Mouse (Mus musculus) small intestine, adult 2 months (tissue): ENCODE data around the gene Traf3ip1. TPM values are rescaled to one million over a fixed set of nuclear protein-coding genes. Genes with fewer than 3 reads are reported as not detected.

Experiments used
- H3K27ac ChIP-seq: fragments of 200-500 bp; 2 replicates; pipeline ENCODE4 v1.5.1; 2012; ENCODE audit warnings: low read depth, low read length, control low read depth, inconsistent platforms; ENCODE audit not compliant: insufficient read depth
- H3K27me3 ChIP-seq: fragments of 200-500 bp; 2 replicates; pipeline ENCODE4 v1.6.1; 2012; ENCODE audit warnings: mild to moderate bottlenecking, moderate library complexity, low read length, inconsistent platforms; ENCODE audit not compliant: control insufficient read depth, insufficient read depth
- H3K36me3 ChIP-seq: fragments of 200-500 bp; 2 replicates; pipeline ENCODE4 v1.6.1; 2012; ENCODE audit warnings: mild to moderate bottlenecking, low read length, control low read depth, inconsistent platforms; ENCODE audit not compliant: control insufficient read depth, insufficient read depth
- H3K4me1 ChIP-seq: fragments of 200-500 bp; 2 replicates; pipeline ENCODE4 v1.6.1; 2012; ENCODE audit warnings: low read length, inconsistent platforms, mixed read lengths; ENCODE audit not compliant: control insufficient read depth, insufficient read depth, insufficient read length
- H3K4me3 ChIP-seq: fragments of 200-500 bp; 2 replicates; pipeline ENCODE4 v1.5.1; 2012; ENCODE audit warnings: low read depth, mild to moderate bottlenecking, control low read depth, inconsistent platforms, low read length, moderate library complexity
- CTCF ChIP-seq: fragments of 200-500 bp; IDR thresholded peaks from 2 replicates; pipeline ENCODE4 v1.5.1; 2012; ENCODE audit warnings: low read depth, mild to moderate bottlenecking, control low read depth, inconsistent platforms, low read length, moderate library complexity, mixed read lengths; ENCODE audit not compliant: insufficient replicate concordance, insufficient read length; ENCODE audit errors: extremely low read depth
- POLR2A ChIP-seq: fragments of 200-500 bp; IDR thresholded peaks from 2 replicates; pipeline ENCODE4 v1.6.1; 2012; ENCODE audit warnings: low read depth, mild to moderate bottlenecking, control low read depth, inconsistent platforms, low read length, moderate library complexity
- WGBS: fragments of 180-500 bp; shearing (Covaris S2); methylation state at CpG from one replicate; pipeline ENCODE4 v1.1.7; 2018; 5-methylcytosine and 5-hydroxymethylcytosine counted together
- polyA plus RNA-seq: library from polyadenylated mRNA; depleted of rRNA; stranded (reverse); fragments of >200 nt; gene quantifications from 2 replicates; pipeline ENCODE4 v1.2.3, GENCODE M21; 2012

Gene Traf3ip1
- polyA plus RNA-seq, 1 experiment, result 3.7 TPM

DNA sequence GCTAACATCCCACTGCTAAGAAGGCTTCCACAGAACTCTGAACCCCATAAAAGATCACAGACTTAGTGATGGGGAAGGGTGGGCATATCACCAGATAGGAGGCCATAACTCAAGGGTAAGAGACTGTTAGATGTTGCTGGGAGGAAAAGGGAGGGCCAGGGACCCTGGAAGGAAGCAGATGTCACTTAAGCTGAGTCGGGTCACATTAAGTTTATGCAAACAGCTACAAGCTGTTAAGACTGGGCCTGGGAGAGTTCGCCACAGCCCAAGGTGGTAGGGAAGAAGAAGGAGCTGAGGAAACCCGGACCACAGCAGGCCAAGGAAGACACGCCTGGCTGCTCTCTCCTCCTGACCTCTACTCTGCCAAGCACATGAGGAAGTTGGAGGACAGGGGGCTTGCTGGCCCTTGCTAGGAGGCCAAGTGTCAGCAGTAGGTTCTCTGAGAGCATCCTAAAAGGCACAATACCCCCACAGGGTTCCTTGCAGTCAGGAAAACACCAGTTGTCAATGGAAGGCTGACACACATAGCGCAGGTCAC lies 42.8 kb upstream of the Traf3ip1 start:
- peaks cover 57% of the 10 kb centered on the region for H3K4me1 ChIP-seq
- H3K36me3 ChIP-seq, result peaks cover 28% of the 10 kb centered on the region
- no peak for TF ChIP-seq POLR2A
- TF ChIP-seq CTCF, result no peak
- no peaks in the 10 kb centered on the region for H3K27me3 ChIP-seq
- 51% methylated on average over 5 of the region's 5 CpGs for WGBS
- no peak overlapping the region for H3K27ac ChIP-seq
- no peak overlapping the region for H3K4me3 ChIP-seq

DNA sequence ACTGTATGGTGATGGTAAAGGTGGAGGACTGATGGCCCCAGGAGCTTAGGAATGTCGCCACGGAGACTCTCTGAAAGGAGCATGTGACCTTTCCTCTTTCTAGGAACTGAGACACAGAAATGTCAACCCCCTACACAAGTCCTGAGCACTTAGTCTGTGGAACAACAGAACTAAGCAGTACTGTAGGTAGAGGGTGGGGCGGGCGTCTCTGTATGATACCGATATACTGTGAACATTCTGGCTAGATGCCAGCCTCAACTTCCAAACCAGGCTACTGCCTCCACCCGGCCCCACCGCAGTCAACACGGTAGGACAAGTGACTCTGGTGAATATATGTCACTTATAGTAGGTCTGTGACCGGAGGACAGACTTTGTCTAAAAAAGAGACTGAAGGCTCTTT lies 40.5 kb upstream of the Traf3ip1 start:
- 24% methylated on average over 9 of the region's 9 CpGs for WGBS
- H3K4me1 ChIP-seq, result peaks cover 59% of the 10 kb centered on the region
- no peak overlapping the region for H3K4me3 ChIP-seq
- H3K27me3 ChIP-seq, result no peaks in the 10 kb centered on the region
- H3K36me3 ChIP-seq, result peaks cover 10% of the 10 kb centered on the region
- peak overlapping the region; percentile 100 for H3K27ac ChIP-seq
- TF ChIP-seq POLR2A, result no peak
- no peak for TF ChIP-seq CTCF

DNA sequence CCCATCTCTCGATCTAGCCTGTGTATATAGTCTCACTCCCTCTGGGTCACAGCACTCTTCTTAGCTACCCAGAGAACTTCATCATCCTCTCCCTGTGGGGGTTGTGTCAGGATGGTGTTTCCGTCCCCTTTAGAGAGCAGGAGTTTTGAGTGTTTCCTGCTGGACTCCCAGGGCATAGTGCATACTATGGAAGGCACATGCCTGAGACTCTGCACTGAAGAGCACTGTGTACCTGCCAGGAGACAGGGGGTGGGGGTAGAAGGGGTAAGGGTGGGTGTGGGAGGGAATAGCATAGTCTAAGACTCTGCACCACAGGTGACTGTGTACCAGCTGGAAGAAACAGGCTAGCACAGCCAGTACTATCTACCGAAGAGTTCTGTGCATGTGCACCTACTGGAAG lies 40.1 kb upstream of the Traf3ip1 start:
- WGBS, result 18% methylated on average over 3 of the region's 3 CpGs
- peaks cover 55% of the 10 kb centered on the region for H3K4me1 ChIP-seq
- no peaks in the 10 kb centered on the region for H3K27me3 ChIP-seq
- TF ChIP-seq POLR2A, result no peak
- TF ChIP-seq CTCF, result no peak
- peaks cover 7% of the 10 kb centered on the region for H3K36me3 ChIP-seq
- H3K4me3 ChIP-seq, result no peak overlapping the region
- peak overlapping the region; percentile 100 for H3K27ac ChIP-seq

GRCm38 (mm10) chr1:91454927-91455326 lies 39.5 kb upstream of the Traf3ip1 start:
- TF ChIP-seq CTCF (no peak), POLR2A (no peak)
- Histone ChIP-seq H3K4me1 (peaks cover 53% of the 10 kb centered on the region), H3K27me3 (no peaks in the 10 kb centered on the region), H3K36me3 (peaks cover 4% of the 10 kb centered on the region; the same call in 1 of the 2 replicates), H3K27ac (peak overlapping the region; percentile 100), H3K4me3 (no peak overlapping the region)
- WGBS, result 52% methylated on average over 3 of the region's 3 CpGs

- Histone ChIP-seq H3K4me1 (peaks cover 60% of the 10 kb centered on the region), H3K27me3 (no peaks in the 10 kb centered on the region), H3K4me3 (peak overlapping the region; percentile 37), H3K27ac (peak overlapping the region; percentile 100), H3K36me3 (no peaks in the 10 kb centered on the region)
- TF ChIP-seq POLR2A (no peak), CTCF (no peak)
- 12% methylated on average over 7 of the region's 7 CpGs for WGBS
Measured at GRCm38 (mm10) chr1:91455661-91456161, 38.7 kb upstream of the Traf3ip1 start.

DNA sequence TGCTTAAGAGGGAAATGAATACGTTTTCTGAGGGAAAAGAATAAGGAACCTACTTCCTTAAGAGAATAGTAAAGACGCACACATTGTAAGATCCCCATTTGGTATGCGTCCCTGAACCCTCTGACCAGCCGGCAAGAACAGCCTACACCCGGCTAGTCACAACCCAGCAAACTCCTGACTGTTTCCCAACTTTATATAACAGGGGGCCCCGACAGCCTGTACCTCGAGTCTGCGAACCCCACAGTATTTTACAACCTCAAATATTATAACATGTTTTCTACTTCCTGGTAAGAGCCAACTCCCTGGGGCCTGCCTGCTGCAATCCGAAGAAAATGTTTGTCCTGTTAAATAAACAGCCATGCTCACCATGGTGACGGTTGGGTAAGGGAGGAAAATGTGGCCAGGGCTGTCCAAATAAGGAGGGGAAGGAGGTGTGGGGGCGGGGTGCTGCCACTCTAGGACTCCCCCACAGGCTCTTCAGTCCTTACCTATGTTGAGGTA lies 38.1 kb upstream of the Traf3ip1 start:
- Histone ChIP-seq H3K36me3 (no peaks in the 10 kb centered on the region), H3K4me1 (peaks cover 62% of the 10 kb centered on the region), H3K27me3 (no peaks in the 10 kb centered on the region), H3K4me3 (peak overlapping the region; percentile 29), H3K27ac (peak overlapping the region; percentile 100)
- 5% methylated on average over 11 of the region's 11 CpGs for WGBS
- TF ChIP-seq CTCF, result no peak
- peak; percentile 13; the same call in 1 of the 2 replicates for TF ChIP-seq POLR2A

GRCm38 (mm10) chr1:91457116-91457515 lies 37.3 kb upstream of the Traf3ip1 start:
- 0 out of 2 replicates have a peak overlapping the region, but pooled peaks have one; percentile 3 for H3K4me3 ChIP-seq
- H3K27me3 ChIP-seq, result no peaks in the 10 kb centered on the region
- WGBS, result 28% methylated on average over 4 of the region's 4 CpGs
- H3K36me3 ChIP-seq, result no peaks in the 10 kb centered on the region
- TF ChIP-seq POLR2A (no peak), CTCF (no peak)
- peak overlapping the region; percentile 100 for H3K27ac ChIP-seq
- peaks cover 57% of the 10 kb centered on the region for H3K4me1 ChIP-seq
